Mouse (Mus musculus) thymus, adult 2 months (tissue): ENCODE data around the gene Rock2.

ENCODE experiments used
- CTCF ChIP-seq: fragments of 200-500 bp; IDR thresholded peaks from 2 replicates; pipeline ENCODE4 v1.5.1; 2012; ENCODE audit warnings: mild to moderate bottlenecking, control low read depth, low read length, moderate library complexity, borderline replicate concordance; ENCODE audit not compliant: control insufficient read depth, poor library complexity, insufficient read depth; ENCODE audit errors: extremely low read depth
- POLR2A ChIP-seq: fragments of 200-500 bp; IDR thresholded peaks from 2 replicates; pipeline ENCODE4 v1.6.1; 2012; ENCODE audit warnings: mild to moderate bottlenecking, low read length, control low read depth, moderate library complexity; ENCODE audit not compliant: control insufficient read depth, poor library complexity, insufficient read depth; ENCODE audit errors: extremely low read depth

GRCm38 (mm10) chr12:17000628-17001027 lies 105.9 kb downstream of the Rock2 start:
- TF ChIP-seq CTCF (no peak), POLR2A (no peak)
